Comparison of ENCODE assay signal across 17 mouse cellular contexts in genomic region chr12:92775668-92776067, GRCm38 (mm10).
A peak's percentile ranks its signal among the peaks of the same experiment; 100 is the strongest.
DNase-seq lines count a peak whose midpoint lies in the region; ATAC-seq and TF ChIP-seq lines count a peak whose summit lies in the region.
"Had no signal": no experiment of that assay in that cellular context is flagged by ENCODE, and none has a peak within 500 bp of the region (broad histone marks: within the 10 kb centered on the region; RNA-seq: fewer than 3 reads in every experiment).

No protein-coding gene starts in this region.

- H3K4me3 ChIP-seq in forebrain, embryonic 13.5 days: no peak overlapping the region
- no peak overlapping the region for H3K4me3 ChIP-seq in forebrain, embryonic 11.5 days (ENCODE audit: low read depth, low read length)
- H3K4me3 ChIP-seq in layer of hippocampus, adult 2 months: no peak overlapping the region
- H3K4me3 ChIP-seq in stomach, postnatal 0 days (ENCODE audit: low read depth, low read length): no peak overlapping the region
- H3K4me3 ChIP-seq: erythroblast, embryonic 14.5 days; limb, embryonic 12.5 days; midbrain, embryonic 15.5 days; neural tube, embryonic 13.5 days had no signal

- H3K36me3 ChIP-seq in forebrain, embryonic 13.5 days (ENCODE audit: poor library complexity, severe bottlenecking): no peaks in the 10 kb centered on the region
- H3K36me3 ChIP-seq in forebrain, embryonic 11.5 days (ENCODE audit: control insufficient read depth, insufficient read depth, low read length): no peaks in the 10 kb centered on the region
- no peaks in the 10 kb centered on the region for H3K36me3 ChIP-seq in stomach, postnatal 0 days (ENCODE audit: control insufficient read depth, insufficient read depth, low read length)
- H3K36me3 ChIP-seq: G1E; limb, embryonic 12.5 days; midbrain, embryonic 15.5 days; neural tube, embryonic 13.5 days had no signal

- no peaks in the 10 kb centered on the region for H3K27me3 ChIP-seq in forebrain, embryonic 13.5 days
- no peaks in the 10 kb centered on the region for H3K27me3 ChIP-seq in forebrain, embryonic 11.5 days (ENCODE audit: control insufficient read depth, insufficient read depth, low read length)
- no peaks in the 10 kb centered on the region for H3K27me3 ChIP-seq in stomach, postnatal 0 days (ENCODE audit: control insufficient read depth, insufficient read depth, low read length)
- H3K27me3 ChIP-seq: limb, embryonic 12.5 days; midbrain, embryonic 15.5 days; neural tube, embryonic 13.5 days had no signal

- peaks cover 5% of the 10 kb centered on the region; the same call in 1 of the 2 replicates for H3K9me3 ChIP-seq in forebrain, embryonic 13.5 days (replicated peaks)
- H3K9me3 ChIP-seq in forebrain, embryonic 11.5 days (ENCODE audit: control insufficient read depth, low read length): no peaks in the 10 kb centered on the region
- no peaks in the 10 kb centered on the region for H3K9me3 ChIP-seq in stomach, postnatal 0 days (ENCODE audit: control insufficient read depth, low read length)
- H3K9me3 ChIP-seq: limb, embryonic 12.5 days; midbrain, embryonic 15.5 days; neural tube, embryonic 13.5 days had no signal

- TF ChIP-seq CTCF in layer of hippocampus, adult 2 months (conservative IDR thresholded peaks at IDR 0.05): peak; percentile 21; the same call in 1 of the 2 replicates
- peak; percentile 43 for TF ChIP-seq CTCF in stomach, postnatal 0 days (IDR thresholded peaks at IDR 0.05; ENCODE audit: low read depth)

- H3K4me2 ChIP-seq in forebrain, embryonic 13.5 days: no peak overlapping the region
- H3K4me2 ChIP-seq in forebrain, embryonic 11.5 days (ENCODE audit: low read depth, low read length, severe bottlenecking): no peak overlapping the region
- H3K4me2 ChIP-seq in stomach, postnatal 0 days (replicated peaks; ENCODE audit: low read depth): no peak overlapping the region
- H3K4me2 ChIP-seq: limb, embryonic 12.5 days; midbrain, embryonic 15.5 days; neural tube, embryonic 13.5 days had no signal

- H3K27ac ChIP-seq in forebrain, embryonic 13.5 days: no peak overlapping the region
- H3K27ac ChIP-seq in forebrain, embryonic 11.5 days (ENCODE audit: low read depth, low read length): no peak overlapping the region
- H3K27ac ChIP-seq in layer of hippocampus, adult 2 months: no peak overlapping the region
- no peak overlapping the region for H3K27ac ChIP-seq in stomach, postnatal 0 days (replicated peaks)
- H3K27ac ChIP-seq: limb, embryonic 12.5 days; macrophage; midbrain, embryonic 15.5 days; neural tube, embryonic 13.5 days had no signal

- ATAC-seq in forebrain, embryonic 13.5 days: 0 out of 2 replicates have a peak, but pooled peaks have one; percentile 43
- no peak for ATAC-seq in forebrain, embryonic 11.5 days (replicated peaks; ENCODE audit: low FRiP score)
- peak; percentile 87 for ATAC-seq in CD4-positive, CD25-positive, alpha-beta regulatory T cell, adult 4 months
- ATAC-seq in stomach, postnatal 0 days (ENCODE audit: low FRiP score, low TSS enrichment): no peak
- ATAC-seq: midbrain, embryonic 15.5 days had no signal

- no peak overlapping the region for H3K9ac ChIP-seq in forebrain, embryonic 13.5 days
- H3K9ac ChIP-seq in forebrain, embryonic 11.5 days (ENCODE audit: low read length): no peak overlapping the region
- no peak overlapping the region for H3K9ac ChIP-seq in stomach, postnatal 0 days (ENCODE audit: low read length)
- H3K9ac ChIP-seq: limb, embryonic 12.5 days; midbrain, embryonic 15.5 days; neural tube, embryonic 13.5 days had no signal

- no peak for DNase-seq in forebrain, embryonic 11.5 days (ENCODE audit: low spot score)
- DNase-seq in layer of hippocampus, adult 2 months (ENCODE audit: low spot score in 2 of 2): no peak
- DNase-seq in layer of hippocampus, adult 18-20 months (ENCODE audit: low spot score in 2 of 2): no peak
- DNase-seq in stomach, postnatal 0 days (ENCODE audit: low spot score): no peak
- no peak for DNase-seq in cerebellum, postnatal 14 days
- DNase-seq in frontal cortex, postnatal 36 days (ENCODE audit: low spot score in 2 of 2): no peak
- DNase-seq: adrenal gland, postnatal 14 days; heart, adult 18-20 months; kidney, postnatal 14 days had no signal

- WGBS in forebrain, embryonic 13.5 days: 70% methylated on average over 5 of the region's 5 CpGs
- 74% methylated on average over 5 of the region's 5 CpGs for WGBS in forebrain, embryonic 11.5 days
- 35% methylated on average over 5 of the region's 5 CpGs for WGBS in stomach, postnatal 0 days

- no peak for TF ChIP-seq EP300 in stomach, postnatal 0 days (optimal IDR thresholded peaks at IDR 0.05)

- H3K4me1 ChIP-seq in forebrain, embryonic 13.5 days: no peaks in the 10 kb centered on the region
- H3K4me1 ChIP-seq in forebrain, embryonic 11.5 days (replicated peaks; ENCODE audit: control insufficient read depth, insufficient read depth, low read length): no peaks in the 10 kb centered on the region
- no peaks in the 10 kb centered on the region for H3K4me1 ChIP-seq in stomach, postnatal 0 days (replicated peaks; ENCODE audit: control insufficient read depth, insufficient read depth)
- H3K4me1 ChIP-seq: limb, embryonic 12.5 days; midbrain, embryonic 15.5 days; neural tube, embryonic 13.5 days had no signal

Comparison
In these comparisons a context has a peak if more than half of its experiments do, and no peak if none do; other contexts are left out.
1. ATAC-seq: peak in forebrain, embryonic 13.5 days (single experiment) and CD4-positive, CD25-positive, alpha-beta regulatory T cell, adult 4 months (single experiment); none in forebrain, embryonic 11.5 days (single experiment) and stomach, postnatal 0 days (single experiment).